Mouse (Mus musculus) testis, adult 2 months (tissue): Measurements from ENCODE around the gene Hsdl2. TPM values are rescaled to one million over a fixed set of nuclear protein-coding genes. Genes with fewer than 3 reads are reported as not detected.
"Not testable (repeated sequence)": the region's sequence is repeated elsewhere in the genome, so short reads cannot be mapped to it uniquely, and the experiment has no call there.

Experiments used
- H3K27ac ChIP-seq: fragments of 200-500 bp; 2 replicates; pipeline ENCODE4 v1.5.1; 2012; ENCODE audit warnings: low read depth, low read length; ENCODE audit not compliant: control insufficient read depth, insufficient read depth
- H3K27me3 ChIP-seq: fragments of 200-500 bp; 2 replicates; pipeline ENCODE4 v1.6.1; 2012; ENCODE audit warnings: mild to moderate bottlenecking, low read length, moderate library complexity; ENCODE audit not compliant: control insufficient read depth, insufficient read depth
- H3K36me3 ChIP-seq: fragments of 200-500 bp; 2 replicates; pipeline ENCODE4 v1.6.1; 2012; ENCODE audit warnings: mild to moderate bottlenecking, low read length; ENCODE audit not compliant: control insufficient read depth, insufficient read depth
- H3K4me1 ChIP-seq: fragments of 200-500 bp; 2 replicates; pipeline ENCODE4 v1.6.1; 2012; ENCODE audit warnings: low read length; ENCODE audit not compliant: control insufficient read depth, insufficient read depth
- H3K4me3 ChIP-seq: fragments of 200-500 bp; 2 replicates; pipeline ENCODE4 v1.5.1; 2012; ENCODE audit warnings: low read depth, mild to moderate bottlenecking, low read length, moderate library complexity, mixed read lengths; ENCODE audit not compliant: control insufficient read depth
- CTCF ChIP-seq: fragments of 200-500 bp; IDR thresholded peaks from 2 replicates; pipeline ENCODE4 v1.5.1; 2012; ENCODE audit warnings: low read depth, mild to moderate bottlenecking, inconsistent platforms, low read length, moderate library complexity; ENCODE audit not compliant: control insufficient read depth, insufficient read depth, insufficient replicate concordance
- POLR2A ChIP-seq: fragments of 200-500 bp; IDR thresholded peaks from 2 replicates; pipeline ENCODE4 v1.6.1; 2012; ENCODE audit warnings: low read depth, mild to moderate bottlenecking, inconsistent platforms, low read length, moderate library complexity; ENCODE audit not compliant: control insufficient read depth
- polyA plus RNA-seq: library from polyadenylated mRNA; depleted of rRNA; stranded (reverse); fragments of >200 nt; gene quantifications from 2 replicates; pipeline ENCODE4 v1.2.3, GENCODE M21; 2012

Gene Hsdl2
- polyA plus RNA-seq, 1 experiment, result 71.7 TPM

GRCm38 (mm10) chr4:59567576-59568260 is 13.6 kb upstream of the Hsdl2 start:
- TF ChIP-seq CTCF (no peak), POLR2A (no peak)

GRCm38 (mm10) chr4:59569538-59569937 is 11.8 kb upstream of the Hsdl2 start:
- Histone ChIP-seq H3K36me3 (no peaks in the 10 kb centered on the region), H3K27me3 (no peaks in the 10 kb centered on the region), H3K4me1 (no peaks in the 10 kb centered on the region), H3K27ac (no peak overlapping the region), H3K4me3 (no peak overlapping the region)
- no peak for TF ChIP-seq POLR2A
- no peak for TF ChIP-seq CTCF

More at GRCm38 (mm10) chr4:59567576-59568260, 13.6 kb upstream of the Hsdl2 start:
- Histone ChIP-seq H3K27ac (no peak overlapping the region), H3K4me3 (no peak overlapping the region), H3K36me3 (no peaks in the 10 kb centered on the region), H3K4me1 (no peaks in the 10 kb centered on the region), H3K27me3 (no peaks in the 10 kb centered on the region)

GRCm38 (mm10) chr4:59570519-59570918 is 10.8 kb upstream of the Hsdl2 start:
- not testable (repeated sequence) for H3K4me3 ChIP-seq, H3K36me3 ChIP-seq, H3K27me3 ChIP-seq, H3K4me1 ChIP-seq, H3K27ac ChIP-seq

GRCm38 (mm10) chr4:59572521-59573118 is 8.7 kb upstream of the Hsdl2 start:
- no peak overlapping the region for H3K4me3 ChIP-seq
- TF ChIP-seq POLR2A (no peak), CTCF (no peak)
- H3K27ac ChIP-seq, result no peak overlapping the region
- H3K4me1 ChIP-seq, result no peaks in the 10 kb centered on the region; the same call in 1 of the 2 replicates
- H3K36me3 ChIP-seq, result no peaks in the 10 kb centered on the region
- H3K27me3 ChIP-seq, result no peaks in the 10 kb centered on the region

- H3K36me3 ChIP-seq, result no peaks in the 10 kb centered on the region
- H3K27ac ChIP-seq, result no peak overlapping the region
- H3K4me3 ChIP-seq, result no peak overlapping the region
- no peak for TF ChIP-seq CTCF
- TF ChIP-seq POLR2A, result no peak
- H3K4me1 ChIP-seq, result peaks cover 3% of the 10 kb centered on the region; the same call in 1 of the 2 replicates
- no peaks in the 10 kb centered on the region for H3K27me3 ChIP-seq
Observed at GRCm38 (mm10) chr4:59575184-59575958, 6.0 kb upstream of the Hsdl2 start.

GRCm38 (mm10) chr4:59580495-59581281 is 675 bp upstream of the Hsdl2 start:
- Histone ChIP-seq H3K27me3 (no peaks in the 10 kb centered on the region), H3K27ac (peak overlapping the region; percentile 77), H3K4me3 (peak overlapping the region; percentile 86), H3K36me3 (no peaks in the 10 kb centered on the region), H3K4me1 (peaks cover 8% of the 10 kb centered on the region; the same call in 1 of the 2 replicates)
- TF ChIP-seq POLR2A, result no peak
- no peak for TF ChIP-seq CTCF
